Mouse (Mus musculus): ENCODE data around the gene Srp54c.
A peak's percentile ranks its signal among the peaks of the same experiment; 100 is the strongest.
"Not testable (repeated sequence)": the region's sequence is repeated elsewhere in the genome, so short reads cannot be mapped to it uniquely, and the experiment has no call there.

Srp54c gene

DNA sequence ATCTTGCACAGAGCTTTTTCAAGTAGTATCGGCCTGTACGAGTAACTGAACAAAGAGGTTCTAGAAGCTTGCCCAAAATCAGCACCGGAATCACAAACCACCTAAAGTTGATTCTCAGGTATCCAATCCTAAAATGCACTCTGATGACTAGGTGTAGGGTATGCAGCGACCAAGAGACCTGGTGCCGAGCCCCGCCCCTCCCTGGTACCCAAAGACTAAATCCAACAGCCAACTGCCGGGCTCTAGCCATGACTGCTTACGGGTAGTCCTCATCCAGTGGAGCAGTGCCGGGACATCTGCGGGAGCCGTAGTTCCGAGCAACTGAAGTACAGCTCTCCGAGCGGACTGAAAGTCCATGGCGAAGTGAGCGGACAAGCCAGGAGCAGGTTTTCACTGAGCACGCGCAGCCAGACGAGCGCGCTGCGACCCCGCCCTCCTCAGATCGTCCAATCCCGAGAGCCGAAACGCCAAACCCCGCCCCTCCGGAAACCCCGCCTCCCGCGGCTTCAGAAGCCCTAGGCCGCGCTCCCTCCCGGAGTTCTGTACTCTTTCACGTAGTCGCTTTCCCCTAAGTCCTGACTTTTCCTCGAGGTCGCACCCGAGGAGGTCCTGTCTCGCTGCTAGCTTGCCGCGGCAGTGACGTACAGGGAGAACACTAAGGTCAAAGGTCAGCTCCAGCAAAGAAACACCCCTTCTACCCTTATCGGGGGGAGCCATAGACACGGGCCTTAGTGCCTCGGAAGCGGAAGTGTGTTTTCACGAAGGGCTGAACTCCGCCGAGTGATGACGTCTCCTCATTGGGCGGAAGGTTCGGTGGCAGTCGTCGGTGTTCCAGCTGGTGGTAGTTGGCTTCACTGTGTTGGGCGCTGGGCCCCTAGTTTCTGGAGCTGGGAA is at the start of gene Srp54c:
Gene Srp54c (plus strand): TSS at position 543 of the 894 bp plus-strand sequence.
- not testable (repeated sequence) for DNase-seq (ENCODE audit: low spot score in 2 of 2)

DNA sequence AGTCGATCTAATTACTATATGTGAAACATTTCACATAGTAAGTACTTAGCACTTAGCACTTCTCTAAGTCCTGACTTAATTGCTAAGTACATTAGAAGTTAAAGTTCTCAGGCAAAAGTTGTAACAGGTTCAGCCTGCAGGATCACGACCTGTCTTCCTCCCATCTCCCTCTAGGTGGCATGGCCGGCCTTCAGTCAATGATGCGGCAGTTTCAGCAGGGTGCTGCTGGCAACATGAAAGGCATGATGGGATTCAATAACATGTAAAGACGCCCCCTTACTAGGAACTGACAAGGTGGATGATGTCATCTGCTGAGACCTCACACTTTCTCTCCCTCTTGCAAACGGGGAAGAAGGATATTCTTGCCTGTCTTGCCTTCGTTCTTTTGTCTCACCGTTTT is 42.3 kb upstream of the Srp54c start:
- not testable (repeated sequence) for DNase-seq (ENCODE audit: low spot score in 2 of 2)

DNA sequence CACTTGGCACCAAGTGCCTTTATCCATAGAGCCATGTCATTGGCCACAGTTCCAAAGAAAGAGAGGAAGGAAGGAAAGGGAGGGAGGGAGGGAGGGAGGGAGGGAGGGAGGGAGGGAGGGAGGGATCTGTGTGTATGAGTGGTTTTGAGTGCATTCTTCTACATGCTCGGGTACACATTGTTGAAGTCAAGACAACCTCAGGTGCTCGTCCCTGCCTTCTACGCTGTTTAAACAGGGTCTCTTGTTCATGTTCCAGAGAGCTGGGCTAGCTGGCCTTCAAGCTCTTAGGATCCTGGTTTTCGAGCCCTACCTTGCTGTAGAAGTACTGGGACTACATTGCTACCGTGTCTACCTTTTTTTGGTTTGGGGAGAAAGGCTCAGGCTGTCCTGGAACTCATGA is 40.8 kb upstream of the Srp54c start:
- not testable (repeated sequence) for DNase-seq (ENCODE audit: low spot score in 2 of 2)

DNA sequence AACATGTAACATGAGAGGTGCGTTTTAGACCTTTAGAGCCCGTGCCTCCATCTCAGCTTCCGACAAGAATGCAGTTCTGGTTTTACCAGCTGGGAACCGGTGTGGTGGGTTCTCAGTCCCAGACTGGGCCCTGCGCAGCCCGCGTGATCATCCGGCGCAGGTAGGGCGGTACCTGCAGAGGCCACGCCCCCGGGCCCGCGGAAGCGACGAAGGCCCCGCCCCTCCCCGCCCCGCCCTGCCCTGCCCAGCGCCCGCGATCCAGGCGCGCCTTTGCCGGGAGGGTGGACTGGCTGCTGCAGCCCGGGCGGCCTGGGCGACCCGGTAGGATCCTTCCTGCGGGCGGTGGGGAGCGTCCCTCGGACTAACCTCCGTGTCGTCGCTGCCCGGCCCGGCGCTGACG is 30.7 kb upstream of the Srp54c start, which contains the start of gene 1700047I17Rik2:
Gene 1700047I17Rik2 (plus strand): TSS at position 287 of the 400 bp plus-strand sequence.
- DNase-seq (ENCODE audit: low spot score in 2 of 2) = not testable (repeated sequence)

DNA sequence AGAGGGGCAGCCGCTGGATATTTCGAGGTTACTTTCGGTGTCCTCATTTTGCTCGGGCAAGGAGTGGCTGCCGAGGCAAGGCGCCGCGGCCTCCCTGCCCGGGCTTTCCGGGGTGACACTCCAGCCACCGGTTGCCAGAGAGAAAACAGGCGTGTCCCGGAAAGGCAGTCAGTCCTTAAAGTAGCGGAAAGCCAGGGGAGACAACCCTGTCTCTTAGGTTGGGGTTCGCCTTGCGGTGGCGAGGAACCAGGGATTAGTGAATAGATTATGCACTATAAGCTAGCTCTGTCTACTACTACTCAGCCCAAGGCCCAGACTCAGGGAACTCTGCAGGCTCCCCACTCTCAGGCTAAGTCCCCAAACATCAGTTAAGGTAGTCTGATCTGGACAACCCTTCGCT is 30.2 kb upstream of the Srp54c start:
- not testable (repeated sequence) for DNase-seq (ENCODE audit: low spot score in 2 of 2)

DNA sequence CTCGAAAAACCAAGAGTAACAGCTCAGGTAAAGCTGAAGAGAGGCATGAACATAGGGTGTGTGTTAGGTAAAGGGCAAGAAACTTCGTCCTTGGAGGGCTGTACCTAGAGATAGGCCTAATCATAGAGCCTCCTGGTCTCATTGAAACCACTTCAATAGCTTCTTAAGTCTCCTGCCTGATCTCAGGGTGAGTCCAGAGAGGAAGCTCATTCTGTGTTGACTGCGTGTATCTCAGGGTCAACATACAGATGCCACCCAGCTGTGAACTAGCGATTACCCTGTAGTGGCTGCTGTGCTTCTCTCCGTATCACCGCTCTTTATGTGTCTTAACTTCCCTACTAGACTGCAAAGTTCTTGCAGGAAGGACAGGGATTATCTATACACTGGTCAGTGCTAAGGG is 17.0 kb upstream of the Srp54c start:
- not testable (repeated sequence) for DNase-seq (ENCODE audit: low spot score in 2 of 2)

DNA sequence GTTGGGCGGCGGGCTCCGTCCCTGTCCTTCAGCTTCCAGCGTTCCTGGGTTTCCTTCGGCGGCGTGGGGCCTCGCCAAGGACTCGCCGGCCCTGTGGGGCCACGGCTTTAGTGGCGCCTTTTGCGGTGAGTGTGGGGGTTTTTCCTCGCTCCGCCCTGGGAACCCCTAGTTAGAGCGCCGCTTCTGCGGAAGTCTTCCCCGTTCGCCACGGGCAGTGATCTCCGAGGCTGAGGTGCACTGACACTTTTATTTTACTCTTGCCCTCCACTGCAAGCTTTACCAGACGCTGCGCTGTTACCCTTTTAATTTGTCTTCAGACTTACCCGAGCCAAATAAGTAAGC is 523 bp downstream of the Srp54c start:
- peak; percentile 7 to 9 for DNase-seq (ENCODE audit: low spot score in 2 of 2)

DNA sequence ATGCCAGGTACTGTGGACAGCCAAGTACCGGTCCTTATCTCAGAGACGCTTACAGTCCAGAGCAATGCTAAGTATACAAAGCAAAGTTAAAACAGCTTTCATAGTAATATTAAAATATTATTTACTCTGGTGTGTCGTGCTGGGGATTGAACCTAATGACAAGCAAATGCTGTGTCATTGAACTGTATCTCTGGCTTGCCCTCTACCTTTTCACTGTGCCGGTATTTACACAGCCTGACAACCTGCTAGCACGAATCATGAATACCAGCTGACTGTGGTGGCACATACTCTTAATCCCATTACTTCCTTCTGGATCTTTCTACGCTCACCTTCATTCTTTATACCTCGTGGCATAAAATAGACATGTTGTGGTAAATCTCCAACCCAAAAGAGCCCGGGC is 12.3 kb downstream of the Srp54c start:
- DNase-seq (ENCODE audit: low spot score in 2 of 2) = not testable (repeated sequence)

DNA sequence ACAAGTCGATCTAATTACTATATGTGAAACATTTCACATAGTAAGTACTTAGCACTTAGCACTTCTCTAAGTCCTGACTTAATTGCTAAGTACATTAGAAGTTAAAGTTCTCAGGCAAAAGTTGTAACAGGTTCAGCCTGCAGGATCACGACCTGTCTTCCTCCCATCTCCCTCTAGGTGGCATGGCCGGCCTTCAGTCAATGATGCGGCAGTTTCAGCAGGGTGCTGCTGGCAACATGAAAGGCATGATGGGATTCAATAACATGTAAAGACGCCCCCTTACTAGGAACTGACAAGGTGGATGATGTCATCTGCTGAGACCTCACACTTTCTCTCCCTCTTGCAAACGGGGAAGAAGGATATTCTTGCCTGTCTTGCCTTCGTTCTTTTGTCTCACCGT is 32.0 kb downstream of the Srp54c start:
- DNase-seq (ENCODE audit: low spot score in 2 of 2) = not testable (repeated sequence)

DNA sequence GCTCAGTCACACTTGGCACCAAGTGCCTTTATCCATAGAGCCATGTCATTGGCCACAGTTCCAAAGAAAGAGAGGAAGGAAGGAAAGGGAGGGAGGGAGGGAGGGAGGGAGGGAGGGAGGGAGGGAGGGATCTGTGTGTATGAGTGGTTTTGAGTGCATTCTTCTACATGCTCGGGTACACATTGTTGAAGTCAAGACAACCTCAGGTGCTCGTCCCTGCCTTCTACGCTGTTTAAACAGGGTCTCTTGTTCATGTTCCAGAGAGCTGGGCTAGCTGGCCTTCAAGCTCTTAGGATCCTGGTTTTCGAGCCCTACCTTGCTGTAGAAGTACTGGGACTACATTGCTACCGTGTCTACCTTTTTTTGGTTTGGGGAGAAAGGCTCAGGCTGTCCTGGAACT is 33.4 kb downstream of the Srp54c start:
- not testable (repeated sequence) for DNase-seq (ENCODE audit: low spot score in 2 of 2)

DNA sequence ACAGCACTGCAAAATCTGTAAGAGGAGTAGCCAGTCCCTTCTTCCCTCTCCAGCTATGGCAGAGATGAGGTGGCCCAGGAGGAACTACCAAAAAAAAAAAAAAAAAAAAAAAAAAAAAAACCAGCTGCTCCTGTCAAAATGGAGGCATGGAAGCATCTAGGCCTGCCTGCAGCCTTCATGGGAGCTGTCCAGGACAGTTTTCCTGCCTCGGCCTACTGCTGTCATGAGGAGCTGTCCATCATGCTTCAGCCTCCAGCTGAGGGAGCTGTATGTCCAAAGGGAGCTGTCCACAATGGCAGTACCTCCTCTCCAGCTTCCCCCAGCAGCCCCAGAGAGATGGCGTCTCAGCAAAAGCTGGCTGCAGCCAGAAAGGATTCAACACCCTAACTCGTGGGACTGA is 42.3 kb downstream of the Srp54c start:
- DNase-seq (ENCODE audit: low spot score in 2 of 2) = no peak

DNA sequence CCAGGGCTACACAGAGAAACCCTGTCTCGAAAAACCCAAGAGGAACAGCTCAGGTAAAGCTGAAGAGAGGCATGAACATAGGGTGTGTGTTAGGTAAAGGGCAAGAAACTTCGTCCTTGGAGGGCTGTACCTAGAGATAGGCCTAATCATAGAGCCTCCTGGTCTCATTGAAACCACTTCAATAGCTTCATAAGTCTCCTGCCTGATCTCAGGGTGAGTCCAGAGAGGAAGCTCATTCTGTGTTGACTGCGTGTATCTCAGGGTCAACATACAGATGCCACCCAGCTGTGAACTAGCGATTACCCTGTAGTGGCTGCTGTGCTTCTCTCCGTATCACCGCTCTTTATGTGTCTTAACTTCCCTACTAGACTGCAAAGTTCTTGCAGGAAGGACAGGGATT is 47.6 kb downstream of the Srp54c start:
- DNase-seq (ENCODE audit: low spot score in 2 of 2) = not testable (repeated sequence)

DNA sequence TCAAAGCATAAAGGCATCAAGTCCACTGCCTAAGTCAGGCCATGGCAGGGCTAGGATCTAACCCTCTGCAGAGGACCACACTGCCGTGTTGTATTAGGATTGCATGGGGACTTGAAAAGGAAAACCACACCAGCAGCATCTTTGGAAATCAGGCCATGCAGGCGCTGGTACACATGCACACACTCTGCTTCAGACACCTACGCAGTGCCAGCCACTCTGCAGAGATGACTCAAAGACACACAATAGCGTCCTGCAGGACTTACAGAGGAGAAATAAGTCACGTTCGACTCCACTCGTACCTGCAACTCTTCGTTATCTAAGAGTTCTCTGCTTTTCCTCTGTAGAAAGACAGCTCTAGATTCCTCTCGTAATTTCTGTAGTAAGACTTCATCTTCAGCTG is 68.1 kb downstream of the Srp54c start:
- no peak for DNase-seq (ENCODE audit: low spot score in 2 of 2)

DNA sequence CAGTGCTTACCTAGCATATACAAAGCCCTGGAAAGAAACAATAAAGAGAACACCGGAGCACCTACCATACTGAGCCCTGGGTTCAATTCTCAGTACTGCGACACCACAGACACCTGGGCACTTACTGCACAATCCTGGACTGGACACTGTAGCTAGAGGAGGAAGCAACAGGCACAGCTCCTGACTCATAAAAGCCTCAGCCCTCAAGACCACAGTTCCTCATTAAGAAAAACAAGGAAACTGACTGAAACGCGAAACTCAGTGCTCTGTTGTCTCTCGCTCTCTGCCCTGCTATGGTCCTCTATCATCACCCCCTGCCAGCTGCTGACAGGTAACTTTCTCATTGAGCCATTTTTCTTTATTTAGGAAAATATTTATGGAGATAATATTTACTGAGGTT is 69.4 kb downstream of the Srp54c start, which contains the start of gene 1110008L16Rik:
Gene 1110008L16Rik (plus strand): TSS at position 242 of the 400 bp plus-strand sequence.
- no peak for DNase-seq (ENCODE audit: low spot score in 2 of 2)

DNA sequence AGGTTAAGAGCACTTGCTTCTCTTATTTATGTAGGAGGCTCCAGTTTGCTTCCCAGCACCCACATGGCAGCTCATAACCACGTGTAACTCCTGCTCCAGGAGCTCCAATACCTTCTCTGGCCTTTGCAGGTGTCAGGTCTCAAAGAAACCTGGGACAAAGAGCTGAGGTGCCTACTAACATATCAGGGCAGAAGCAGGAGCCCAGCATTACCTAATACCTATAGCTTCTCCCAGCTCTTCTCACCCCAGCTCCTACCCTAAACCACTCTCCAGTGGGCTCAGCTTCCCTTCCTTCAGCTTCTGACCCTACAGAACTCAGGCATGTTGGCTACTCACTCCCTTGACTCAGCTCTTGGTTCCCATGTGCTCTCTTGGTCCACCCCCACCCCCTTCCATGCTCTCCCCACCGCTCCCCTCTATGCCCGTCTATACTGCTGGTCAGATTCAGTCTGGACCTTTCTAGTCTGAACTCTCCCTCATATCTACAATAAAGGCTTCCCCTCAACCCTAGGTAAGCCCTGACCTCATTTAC is 70.9 kb downstream of the Srp54c start:
- DNase-seq (ENCODE audit: low spot score in 2 of 2) = no peak

DNA sequence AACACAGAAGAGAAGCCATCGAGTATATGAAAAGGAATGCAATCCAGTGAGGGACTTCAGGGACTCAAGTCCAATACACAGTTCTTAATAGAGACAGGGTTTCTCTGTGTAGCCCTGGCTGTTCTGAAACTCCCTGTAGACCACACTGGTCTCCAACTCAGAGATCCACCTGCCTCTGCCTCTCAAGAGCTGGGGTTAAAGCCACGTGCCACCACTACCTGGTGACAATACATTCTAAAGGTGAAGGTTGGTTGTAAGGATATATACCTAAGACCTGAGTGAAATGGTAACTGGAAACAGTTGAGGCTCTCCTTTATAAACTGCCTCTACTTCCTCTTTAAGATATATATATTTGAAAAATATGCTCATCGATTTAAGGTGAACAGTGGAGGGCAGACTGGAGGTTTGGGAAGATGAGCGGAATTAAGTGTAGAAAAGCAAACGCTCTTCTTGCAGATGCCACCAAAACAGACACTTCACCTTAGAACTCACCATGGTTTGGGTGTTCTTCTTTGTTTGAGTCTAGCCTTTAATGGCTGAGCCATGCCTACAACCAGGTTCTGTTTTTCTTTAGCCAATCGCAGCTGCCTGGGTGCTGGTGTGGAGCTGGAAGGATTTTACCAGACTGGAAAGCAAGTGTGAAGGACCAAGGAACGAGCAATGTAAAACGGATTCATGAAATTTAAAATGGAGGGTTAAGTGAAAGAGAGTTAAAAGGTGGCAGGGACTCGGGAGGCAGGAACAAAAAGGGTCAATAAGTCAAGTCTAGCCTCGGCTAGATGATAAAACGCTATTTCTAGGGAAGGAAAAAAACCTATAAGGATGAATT is 71.7 kb downstream of the Srp54c start:
- no peak for DNase-seq (ENCODE audit: low spot score in 2 of 2)

DNA sequence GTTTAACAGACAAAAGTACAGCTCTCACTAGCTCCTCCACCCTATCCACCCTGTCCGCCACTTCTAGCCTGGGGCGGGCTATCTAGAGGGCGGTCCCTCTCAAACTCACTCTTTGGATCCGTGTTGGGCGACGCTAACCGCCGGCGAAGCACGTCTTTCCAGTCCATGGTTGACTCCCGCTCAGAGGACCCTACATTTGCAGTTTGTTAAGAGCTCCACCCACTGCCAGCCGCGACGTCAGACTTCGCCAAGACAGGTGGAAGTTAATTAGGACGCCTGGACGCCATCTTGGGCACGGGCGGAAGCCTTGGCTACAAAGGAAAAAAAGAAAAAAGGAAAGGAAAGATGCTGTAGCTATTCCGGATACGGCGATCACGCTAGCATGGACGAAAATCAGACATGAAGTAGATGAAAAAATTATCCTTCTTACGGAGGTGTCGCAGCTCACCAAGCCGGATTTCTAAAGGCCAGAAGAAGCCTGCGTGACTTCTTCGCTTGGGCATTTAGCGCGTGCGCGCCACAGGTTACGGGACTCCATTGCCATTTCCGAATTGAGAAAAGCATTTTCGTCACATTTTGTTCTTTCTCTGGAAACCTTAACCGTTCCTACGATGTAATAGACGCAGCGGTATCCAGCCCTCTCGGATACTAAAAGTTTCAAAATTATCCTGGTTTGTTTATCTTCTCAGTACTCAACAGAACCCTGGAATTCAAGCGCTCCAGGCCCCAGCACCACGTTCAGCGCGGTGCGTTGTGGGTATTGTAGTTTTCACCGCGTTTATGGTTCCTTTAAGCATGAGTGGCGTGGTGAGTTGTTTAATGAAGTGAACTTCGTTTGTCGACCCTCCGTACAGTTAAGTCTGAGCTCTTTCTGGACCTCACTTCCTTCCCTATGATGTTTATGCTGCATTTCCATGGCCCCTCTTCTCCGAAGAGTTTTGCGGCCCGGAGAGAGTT is 72.8 kb downstream of the Srp54c start, which contains the start of gene Ppp2r3c:
Gene Ppp2r3c (minus strand): TSS at position 514 of the 957 bp plus-strand sequence.
- DNase-seq (ENCODE audit: low spot score in 2 of 2) = peak; percentile 84 to 85

DNA sequence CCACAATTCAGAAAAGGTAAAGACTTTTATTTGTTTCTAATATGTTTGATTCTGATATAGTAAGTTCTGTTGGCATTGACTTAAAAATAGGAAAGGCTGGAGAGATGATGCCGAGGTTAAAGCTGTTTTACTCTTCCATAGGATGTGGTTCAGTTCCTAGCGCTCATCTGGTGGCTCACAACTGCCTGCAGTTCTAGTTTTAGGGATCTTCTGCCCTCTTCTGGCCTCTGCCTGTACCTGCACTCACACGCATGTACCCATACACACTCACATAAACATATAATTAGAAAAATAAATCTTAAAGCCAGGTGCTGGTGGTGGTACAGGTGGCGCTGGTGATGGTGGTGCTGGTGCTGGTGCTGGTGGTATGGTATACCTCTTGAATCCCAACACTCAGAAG is 76.4 kb downstream of the Srp54c start:
- DNase-seq (ENCODE audit: low spot score in 2 of 2) = no peak

DNA sequence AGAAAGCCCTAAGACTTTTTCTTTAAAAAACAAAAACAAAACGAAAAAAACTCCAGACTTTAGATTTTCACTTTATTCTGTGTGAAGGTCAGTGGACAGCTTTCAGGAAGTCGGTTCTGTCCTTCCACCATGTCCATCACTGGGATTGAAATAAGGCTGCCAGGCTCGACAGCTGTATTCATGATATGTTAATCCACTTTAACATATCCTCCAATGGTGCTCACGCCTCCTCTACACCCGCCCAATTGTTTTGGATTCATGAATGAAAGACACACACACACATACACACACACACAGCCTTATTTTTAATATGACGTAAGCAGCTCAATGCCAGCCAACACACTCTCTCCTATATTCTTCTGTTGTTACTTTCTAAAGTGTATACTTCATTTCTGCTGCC is 77.6 kb downstream of the Srp54c start:
- no peak for DNase-seq (ENCODE audit: low spot score in 2 of 2)

DNA sequence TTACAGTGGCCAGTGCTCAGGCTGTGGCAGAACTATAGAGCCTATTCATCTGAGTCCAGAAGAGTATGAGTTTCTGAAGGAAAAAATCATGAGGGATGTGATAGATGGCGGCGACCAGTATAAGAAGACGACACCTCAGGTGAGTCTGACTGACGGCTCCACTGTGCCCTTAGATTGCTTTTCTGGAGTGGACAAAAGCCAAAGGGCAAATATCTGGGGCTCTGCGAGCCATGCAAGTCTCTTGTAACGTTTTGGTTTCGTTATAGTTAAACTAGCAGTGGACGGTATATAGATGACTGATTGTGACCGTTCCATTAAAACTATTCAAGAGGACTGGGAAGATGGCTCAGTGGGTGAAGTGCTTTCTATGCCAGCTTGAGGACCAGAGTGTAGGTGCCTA is 78.8 kb downstream of the Srp54c start:
- no peak for DNase-seq (ENCODE audit: low spot score in 2 of 2)

DNA sequence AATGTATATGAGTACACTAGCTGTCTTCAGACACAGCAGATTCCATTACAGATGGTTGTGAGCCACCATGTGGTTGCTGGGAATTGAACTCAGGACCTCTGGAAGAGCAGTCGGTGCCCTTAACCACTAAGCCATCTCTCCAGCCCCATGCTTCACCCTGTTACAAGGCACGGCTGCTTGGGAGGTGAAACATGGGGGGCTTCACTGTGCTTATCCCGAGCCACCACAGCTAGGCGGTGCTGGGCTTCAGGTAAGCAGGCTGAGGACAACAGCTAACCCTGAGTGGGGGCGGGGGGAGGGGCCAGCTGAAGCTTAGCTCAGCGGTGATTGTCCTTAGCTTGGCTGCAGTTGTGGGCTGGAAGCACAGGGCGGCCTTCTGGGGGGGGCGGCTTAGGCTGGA is 79.5 kb downstream of the Srp54c start:
- DNase-seq (ENCODE audit: low spot score in 2 of 2) = no peak

Data from thymus, postnatal 10 days (tissue).